Comparison of ENCODE assay signal across 10 mouse cellular contexts in the genomic region with DNA sequence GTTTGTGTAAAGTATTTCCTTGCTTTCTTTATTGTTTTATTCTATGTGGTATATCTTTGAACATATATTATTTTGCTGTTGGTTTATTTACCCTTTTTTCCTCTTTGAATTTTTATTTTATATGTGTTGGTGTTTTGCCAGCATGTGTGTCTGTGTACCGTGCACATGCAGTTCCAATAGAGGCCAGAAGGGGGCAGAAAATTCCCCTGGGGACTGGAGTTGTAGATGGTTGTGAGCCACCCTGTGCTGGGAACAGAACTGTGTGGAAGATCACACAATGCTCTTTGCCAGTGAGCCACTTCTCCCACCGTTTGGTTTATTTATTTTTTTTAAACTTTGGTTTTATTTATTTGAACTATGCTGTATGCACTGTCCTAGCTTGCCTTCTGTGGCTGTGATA. TPM values are rescaled to one million over a fixed set of nuclear protein-coding genes. Genes with fewer than 3 reads are reported as not detected.
A peak's percentile ranks its signal among the peaks of the same experiment; 100 is the strongest.
DNase-seq lines count a peak whose midpoint lies in the region; ATAC-seq and TF ChIP-seq lines count a peak whose summit lies in the region.
"Had no signal": no experiment of that assay in that cellular context is flagged by ENCODE, and none has a peak within 500 bp of the region (broad histone marks: within the 10 kb centered on the region; RNA-seq: fewer than 3 reads in every experiment).

No protein-coding gene starts in this region.

- H3K4me3 ChIP-seq in layer of hippocampus, adult 2 months: no peak overlapping the region
- H3K4me3 ChIP-seq in heart, postnatal 0 days (ENCODE audit: low read depth, low read length): no peak overlapping the region
- H3K4me3 ChIP-seq: heart, embryonic 15.5 days; megakaryocyte, embryonic 14.5 days had no signal

- H3K4me2 ChIP-seq in heart, postnatal 0 days (ENCODE audit: low read depth, low read length): no peak overlapping the region
- H3K4me2 ChIP-seq: heart, embryonic 15.5 days had no signal

- no peak overlapping the region for H3K9ac ChIP-seq in heart, postnatal 0 days (replicated peaks; ENCODE audit: low read depth, low read length)
- H3K9ac ChIP-seq: heart, embryonic 15.5 days had no signal

- H3K27me3 ChIP-seq in heart, postnatal 0 days (ENCODE audit: control insufficient read depth, insufficient read depth, low read length): no peaks in the 10 kb centered on the region
- H3K27me3 ChIP-seq: heart, embryonic 15.5 days; megakaryocyte, embryonic 14.5 days had no signal

- ATAC-seq in heart, postnatal 0 days (ENCODE audit: insufficient read depth, low read depth): no peak
- ATAC-seq in megakaryocyte progenitor cell, adult 5-6 weeks (replicated peaks; ENCODE audit: poor library complexity): 0 out of 2 replicates have a peak, but pooled peaks have one; percentile 37

- H3K27ac ChIP-seq in layer of hippocampus, adult 2 months: no peak overlapping the region
- no peak overlapping the region for H3K27ac ChIP-seq in heart, postnatal 0 days (ENCODE audit: low read depth)
- H3K27ac ChIP-seq: heart, embryonic 15.5 days had no signal

- H3K9me3 ChIP-seq in heart, postnatal 0 days (replicated peaks; ENCODE audit: control insufficient read depth, low read length): no peaks in the 10 kb centered on the region
- H3K9me3 ChIP-seq: heart, embryonic 15.5 days had no signal

- peak; percentile 72 for TF ChIP-seq CTCF in layer of hippocampus, adult 2 months (conservative IDR thresholded peaks at IDR 0.05)
- TF ChIP-seq CTCF in heart, postnatal 0 days (IDR thresholded peaks at IDR 0.05; ENCODE audit: low read depth): peak; percentile 21; the same call in 1 of the 2 replicates

- 0 out of 2 replicates have a peak, but pooled peaks cover 3% of the 10 kb centered on the region for H3K4me1 ChIP-seq in heart, postnatal 0 days (ENCODE audit: control insufficient read depth, insufficient read depth)
- H3K4me1 ChIP-seq: megakaryocyte, embryonic 14.5 days had no signal

- DNase-seq in layer of hippocampus, adult 2 months (ENCODE audit: low spot score in 2 of 2): no peak
- DNase-seq in layer of hippocampus, postnatal 10 days (ENCODE audit: low spot score in 2 of 2): no peak
- peak; percentile 79 for DNase-seq in ZHBTc4 (ENCODE audit: low read depth, low spot score)
- DNase-seq in heart, postnatal 0 days (ENCODE audit: low spot score): no peak
- DNase-seq in cerebellum, adult 11 months: no peak
- DNase-seq in frontal cortex, postnatal 14 days (ENCODE audit: low spot score in 2 of 2): no peak
- no peak for DNase-seq in right cerebral cortex, adult 2 months (ENCODE audit: low spot score in 2 of 2)

- peaks cover 5% of the 10 kb centered on the region; the same call in 1 of the 2 replicates for H3K36me3 ChIP-seq in heart, postnatal 0 days (replicated peaks; ENCODE audit: control insufficient read depth, insufficient read depth, low read length)

- 77% methylated on average over 2 of the region's 2 CpGs for WGBS in heart, postnatal 0 days

- TF ChIP-seq EP300 in heart, postnatal 0 days (IDR thresholded peaks at IDR 0.05; ENCODE audit: low read depth): no peak

RNA-seq across cellular contexts. Expression of a gene that starts 29.3 kb away (rescaled TPM):
- 1 to 10 TPM; 2.1 TPM for total RNA-seq in layer of hippocampus, adult 2 months (2021)
- total RNA-seq in layer of hippocampus, postnatal 10 days (2021): 1 to 10 TPM; 3.3 TPM
- total RNA-seq in heart, postnatal 0 days (2014; rRNA removed; ENCODE audit: low replicate concordance): 18.1 and 27.7 TPM in 2 replicates
- 25.0 and 27.7 TPM in 2 replicates for polyA plus RNA-seq in heart, postnatal 0 days (2015; fragmentation: Nextera tagmentation; extraction: Ambion mirVana)
- not detected in 2 replicates for total RNA-seq in megakaryocyte progenitor cell, adult 5-6 weeks (2015)
- total RNA-seq in megakaryocyte progenitor cell, adult 5-6 weeks (2017): 0.07 TPM in 1 of 2 replicates, not detected in the other

RNA-seq across cellular contexts. Expression of a gene that starts 49.1 kb away (rescaled TPM):
- total RNA-seq in layer of hippocampus, adult 2 months (2021): 100 to 1,000 TPM; 122 to 130 TPM
- 100 to 1,000 TPM; 178 to 200 TPM for total RNA-seq in layer of hippocampus, postnatal 10 days (2021)
- 17.7 and 31.6 TPM in 2 replicates for total RNA-seq in heart, postnatal 0 days (2014; rRNA removed; ENCODE audit: low replicate concordance)
- polyA plus RNA-seq in heart, postnatal 0 days (2015; fragmentation: Nextera tagmentation; extraction: Ambion mirVana): 14.7 and 15.2 TPM in 2 replicates
- total RNA-seq in megakaryocyte progenitor cell, adult 5-6 weeks (2015): 0.20 TPM in 1 of 2 replicates, not detected in the other
- 0.12 and 0.91 TPM in 2 replicates for total RNA-seq in megakaryocyte progenitor cell, adult 5-6 weeks (2017)
